Mouse (Mus musculus) lung, postnatal 14 days (tissue): ENCODE data around the gene Synpo2l.

Experiments used
- DNase-seq: peaks from one replicate; pipeline ENCODE4 v3.0.0; 2021

Synpo2l gene

DNA sequence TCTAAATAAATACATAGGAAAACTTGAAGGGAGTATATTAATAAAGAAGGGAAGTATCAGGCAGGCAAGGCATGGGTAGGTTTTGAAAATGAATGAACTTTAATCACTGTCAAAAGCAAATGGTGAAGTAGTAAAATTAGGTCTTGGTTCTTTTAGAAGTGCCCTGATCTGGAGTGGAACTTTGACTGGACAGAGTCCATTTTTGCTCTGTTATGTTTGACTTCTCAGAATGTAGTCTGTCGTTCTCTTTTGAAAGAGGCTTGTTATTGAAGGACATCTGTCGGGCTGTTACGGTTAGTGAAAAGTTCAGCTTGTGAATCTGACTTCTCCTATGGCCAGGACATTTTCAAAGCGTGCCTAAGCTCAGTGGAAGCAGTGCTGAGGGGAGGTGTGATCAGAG is 9.8 kb upstream of the Synpo2l start:
- no peak for DNase-seq

DNA sequence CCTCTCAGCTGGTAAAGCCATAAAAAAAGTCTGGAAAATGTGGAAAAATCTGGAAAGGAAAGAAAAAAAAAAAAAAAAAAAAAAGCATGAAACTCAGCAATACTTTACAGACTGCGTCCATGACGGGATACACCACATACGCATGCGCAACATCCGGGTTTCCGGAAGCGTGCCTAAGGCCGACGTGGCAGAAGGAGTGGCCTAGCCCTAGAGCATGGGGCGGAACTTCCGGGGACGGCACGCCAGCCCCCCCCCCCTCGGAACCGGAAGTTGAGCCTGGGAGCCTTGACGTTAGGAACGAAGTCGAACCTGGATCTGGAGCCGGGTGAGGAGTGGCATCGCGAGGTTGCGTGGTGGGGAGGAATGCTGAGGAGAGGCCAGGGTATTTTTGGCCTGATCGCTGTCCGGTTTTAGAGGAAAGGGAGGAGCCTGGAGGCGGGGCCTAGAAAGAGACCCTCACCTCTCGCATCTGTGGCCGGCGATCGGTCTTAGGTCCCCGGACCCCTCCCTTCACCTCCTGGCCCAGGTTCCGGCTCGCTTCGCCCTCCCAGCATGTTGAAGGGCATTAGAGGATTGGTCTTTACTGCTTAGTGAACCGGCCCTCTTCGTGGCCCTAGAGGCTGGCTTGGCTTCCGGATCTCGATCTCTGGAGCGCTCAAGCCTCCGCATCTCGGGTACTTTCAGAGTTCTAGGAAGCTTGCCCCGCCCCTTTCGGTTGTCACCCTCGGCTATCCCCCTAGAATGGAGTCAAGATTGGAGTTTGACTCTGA is 6.1 kb upstream of the Synpo2l start, which contains the start of gene Sec24c:
TSS of gene Sec24c (plus strand) at position 245 of the 770 bp plus-strand sequence.
- peak; percentile 99 for DNase-seq

DNA sequence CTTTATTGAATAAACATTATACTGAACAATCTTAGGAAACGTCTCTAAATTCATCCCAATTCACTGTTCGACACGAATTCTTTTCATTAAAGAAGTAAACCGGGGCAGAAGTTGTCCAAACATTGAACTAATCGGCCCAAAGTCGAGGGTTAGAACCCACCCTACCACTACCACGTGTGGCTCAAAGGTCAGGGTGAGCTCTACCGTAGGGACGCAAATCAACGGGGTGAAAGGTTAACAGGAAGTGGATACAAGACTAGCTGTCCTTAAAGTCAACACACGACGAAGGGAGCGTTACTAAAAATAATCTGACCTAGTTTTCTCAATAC is 5.5 kb upstream of the Synpo2l start:
- no peak for DNase-seq

DNA sequence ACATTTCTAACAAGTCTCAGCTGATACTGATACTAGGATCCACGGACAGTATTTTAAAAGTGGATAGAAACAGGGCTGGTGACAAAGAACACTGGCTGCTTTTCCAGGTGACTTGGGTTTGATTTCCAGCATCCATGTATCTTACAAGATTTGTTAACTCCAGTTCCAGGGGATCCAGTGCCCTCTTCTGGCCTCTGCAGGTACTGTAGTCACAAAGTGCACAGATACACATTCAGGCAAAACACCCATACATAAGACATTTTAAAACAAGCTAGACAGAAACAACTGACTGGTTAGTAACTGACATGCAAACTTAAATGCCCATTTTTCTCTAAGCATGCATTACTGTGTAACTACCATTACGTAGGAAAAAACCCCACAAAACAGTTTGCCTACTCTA is 4.8 kb upstream of the Synpo2l start:
- peak; percentile 38 for DNase-seq

DNA sequence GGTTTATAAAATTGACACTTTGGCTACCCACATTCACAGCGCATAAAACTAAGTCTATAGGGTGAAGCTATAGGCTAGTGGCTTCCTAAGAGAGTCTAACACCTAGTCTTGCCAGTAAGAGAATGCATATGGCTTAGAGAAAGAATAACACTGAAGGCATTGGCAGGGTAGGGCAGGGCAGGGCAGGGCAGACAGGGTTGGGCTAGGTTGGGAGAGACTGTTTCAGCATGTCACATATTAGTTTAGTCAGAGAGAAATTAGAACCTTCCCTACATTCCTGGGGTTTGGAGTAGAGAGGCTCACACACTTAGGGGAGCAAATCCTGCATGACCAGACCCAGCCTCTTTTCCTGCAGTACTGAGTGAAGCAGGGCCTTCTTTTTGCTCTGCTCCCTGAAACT is 685 bp downstream of the Synpo2l start:
- no peak for DNase-seq

DNA sequence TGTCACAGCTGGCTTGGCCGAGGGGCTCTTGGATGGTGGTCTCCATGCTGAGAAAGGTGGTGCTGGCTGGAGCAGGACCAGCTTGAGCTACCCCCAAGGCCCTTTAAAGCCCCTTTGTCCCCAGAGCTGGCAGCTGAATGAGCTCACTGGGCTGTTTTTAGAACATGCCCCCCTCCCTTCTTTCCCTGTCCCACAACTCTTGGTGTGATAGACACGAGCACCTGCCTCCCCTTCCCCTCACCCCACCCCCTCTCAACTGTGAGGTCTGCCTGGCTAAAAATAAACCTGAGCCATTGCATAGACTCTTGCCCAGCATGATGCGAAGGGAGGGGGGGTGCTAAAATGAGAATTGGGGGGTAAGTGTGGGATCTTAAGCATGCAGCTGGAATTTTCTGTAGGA is 3.7 kb downstream of the Synpo2l start:
- no peak for DNase-seq

DNA sequence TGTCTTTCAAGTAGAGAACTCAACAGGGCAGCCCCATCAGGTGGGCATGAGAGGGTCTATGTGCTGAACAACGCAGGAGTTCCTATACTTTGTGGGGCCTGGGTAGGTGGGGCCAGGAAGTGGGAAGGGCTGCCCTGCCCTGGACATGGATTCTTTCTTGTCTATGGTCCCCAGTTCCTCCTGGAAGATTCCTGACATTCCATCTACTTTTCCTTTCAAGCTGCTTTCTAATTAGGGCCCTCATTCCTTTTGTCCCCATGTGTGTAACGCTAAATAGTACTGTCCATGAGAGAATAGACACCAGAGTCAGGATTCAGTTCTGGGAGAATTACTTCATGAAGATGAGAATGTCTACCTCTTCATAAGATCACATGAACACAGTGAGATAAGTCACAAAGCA is 4.6 kb downstream of the Synpo2l start:
- no peak for DNase-seq

DNA sequence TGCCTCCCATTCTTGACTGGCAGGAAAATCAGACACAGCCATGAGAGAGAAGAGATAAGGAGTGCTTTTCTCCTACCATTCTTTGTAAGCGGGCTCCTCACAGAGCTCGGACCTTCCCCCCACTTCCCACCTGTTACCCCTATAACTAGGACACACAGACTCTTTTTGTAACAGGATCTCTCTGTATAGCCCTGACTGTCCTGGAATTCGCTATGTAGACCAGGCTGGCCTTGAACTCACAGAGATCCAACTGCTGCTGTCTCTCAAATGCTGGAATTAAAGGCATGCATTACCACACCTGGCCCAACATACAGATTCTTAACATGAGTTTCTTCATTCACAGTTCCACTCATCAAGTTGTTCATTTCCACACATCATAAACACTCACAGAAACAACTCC is 5.4 kb downstream of the Synpo2l start:
- no peak for DNase-seq

DNA sequence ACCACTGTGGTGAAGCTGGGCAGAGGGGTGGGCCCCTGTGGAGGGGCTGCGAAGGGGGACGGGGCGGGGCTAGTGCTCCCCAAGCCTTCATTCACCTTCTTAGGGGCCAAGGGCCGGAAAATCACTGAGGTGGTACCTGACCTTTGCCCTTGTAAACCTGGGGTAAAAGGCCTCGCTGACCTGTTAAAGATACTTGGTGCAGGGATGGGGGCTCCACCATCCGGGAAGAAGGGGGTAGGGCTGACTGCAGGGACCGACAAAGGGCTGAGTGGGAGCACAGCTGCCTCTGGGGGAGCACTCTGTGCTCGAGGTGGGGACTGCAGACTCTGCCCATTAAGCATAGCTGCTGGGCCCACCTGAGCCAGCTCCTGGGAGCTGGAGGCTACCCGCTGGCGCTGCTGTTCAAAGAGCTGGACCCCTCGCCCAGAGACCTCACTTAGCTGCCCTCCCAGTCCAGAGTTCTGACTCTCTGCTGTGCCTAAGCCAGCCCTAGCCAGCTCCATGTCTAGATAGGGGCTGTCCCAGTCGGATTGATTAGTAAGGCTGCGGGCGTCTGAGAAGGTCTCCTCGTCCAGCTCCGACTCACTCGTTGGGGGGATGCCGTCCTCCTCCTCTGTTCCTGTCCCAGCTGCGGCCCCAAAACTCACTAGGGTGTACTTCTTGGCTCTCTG is 6.4 kb downstream of the Synpo2l start:
- no peak for DNase-seq

DNA sequence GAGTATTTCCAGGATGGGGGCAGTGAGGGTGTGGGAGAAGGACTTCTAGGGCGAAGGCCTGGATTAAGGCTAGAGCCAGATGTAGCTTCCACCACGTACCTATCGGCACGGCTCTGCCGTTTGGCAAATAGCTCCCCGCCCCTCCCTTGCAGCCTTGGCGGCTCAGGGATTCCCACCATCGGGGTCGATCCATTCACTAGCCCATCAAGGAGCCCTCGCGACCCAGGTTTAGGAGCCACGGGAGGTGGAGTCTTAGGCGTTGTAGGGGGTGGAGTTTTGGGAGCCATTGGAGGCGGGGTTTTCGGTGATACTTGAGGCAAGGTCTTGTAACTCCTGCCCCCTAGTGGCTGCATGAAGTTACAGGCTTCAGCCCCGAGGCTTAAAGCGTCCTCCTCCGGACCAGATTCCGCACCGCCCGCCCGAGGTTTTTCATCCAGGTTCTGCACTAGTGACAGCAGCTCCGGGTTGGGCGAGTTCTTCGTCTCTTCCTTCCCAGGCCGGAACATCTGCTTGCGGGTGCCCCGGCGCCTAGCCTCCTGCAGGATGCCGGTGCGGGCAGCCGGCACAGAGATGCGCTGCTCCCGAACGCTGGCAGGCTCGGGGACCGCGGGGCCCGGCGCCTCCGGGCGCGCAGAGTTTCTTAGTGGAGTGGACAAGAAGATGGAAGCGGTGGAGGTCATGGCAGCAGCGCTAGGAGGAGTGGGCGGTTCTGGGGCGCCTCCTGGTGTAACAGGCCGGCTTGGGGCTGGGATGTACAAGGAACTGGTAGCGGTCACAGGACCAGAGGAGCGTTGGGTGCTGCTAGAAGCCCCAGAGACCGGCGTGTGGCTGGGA is 7.1 kb downstream of the Synpo2l start:
- peak; percentile 97 for DNase-seq

DNA sequence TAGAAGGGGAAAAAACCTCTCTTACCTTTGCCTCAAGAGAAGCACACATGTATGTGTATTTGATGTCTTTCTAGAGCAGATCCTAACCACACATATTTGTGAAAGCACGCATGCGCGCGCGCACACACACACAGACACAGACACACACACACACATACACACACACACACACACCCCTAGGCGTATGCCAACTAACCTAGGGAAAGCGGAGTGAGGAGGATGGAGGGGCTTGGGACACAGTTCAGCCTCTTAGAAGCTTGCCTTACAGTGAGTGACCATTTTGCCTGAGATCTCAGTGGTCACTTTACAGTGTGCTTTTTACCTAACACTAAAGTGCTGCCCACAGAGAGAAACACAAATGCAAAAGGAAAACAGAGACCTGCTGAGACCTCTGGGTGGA is 8.5 kb downstream of the Synpo2l start:
- no peak for DNase-seq

DNA sequence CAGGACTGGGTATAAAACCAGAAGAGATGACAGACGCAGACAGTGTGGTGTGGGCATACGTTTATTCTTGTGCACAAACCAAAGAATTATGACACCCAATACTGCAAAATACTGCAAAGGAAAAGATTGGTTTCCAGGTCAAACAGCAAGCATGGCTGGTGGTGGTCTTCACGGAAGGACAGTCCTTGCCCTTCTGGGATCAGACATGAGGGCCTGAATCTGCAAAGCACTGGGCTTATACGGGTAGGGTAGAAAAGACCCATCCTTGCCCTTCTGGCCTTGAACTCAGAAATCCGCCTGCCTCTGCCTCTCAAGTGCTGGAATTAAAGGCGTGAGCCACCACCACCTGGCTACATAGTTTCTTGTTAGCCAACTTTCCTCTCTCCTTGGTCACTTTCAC is 9.3 kb downstream of the Synpo2l start:
- DNase-seq = no peak

DNA sequence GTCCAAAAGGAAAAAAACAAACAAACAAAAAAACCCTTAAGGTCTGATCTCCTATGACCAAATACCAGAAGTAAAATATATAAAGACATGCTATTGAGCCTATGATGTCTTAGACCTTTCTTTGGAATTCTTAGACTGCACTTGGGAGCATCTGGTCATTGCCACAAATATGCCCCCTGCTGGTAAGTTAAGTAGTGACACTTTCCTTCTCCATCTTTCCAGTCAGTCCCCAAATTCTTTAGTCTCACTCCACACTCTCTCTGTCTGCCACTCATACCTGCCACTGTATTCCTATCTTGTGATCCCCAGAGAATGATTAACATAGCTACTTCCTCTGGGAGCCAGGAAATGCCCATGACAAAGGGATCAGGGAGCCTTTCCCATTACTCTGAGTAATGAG is 9.8 kb downstream of the Synpo2l start:
- peak; percentile 67 for DNase-seq

DNA sequence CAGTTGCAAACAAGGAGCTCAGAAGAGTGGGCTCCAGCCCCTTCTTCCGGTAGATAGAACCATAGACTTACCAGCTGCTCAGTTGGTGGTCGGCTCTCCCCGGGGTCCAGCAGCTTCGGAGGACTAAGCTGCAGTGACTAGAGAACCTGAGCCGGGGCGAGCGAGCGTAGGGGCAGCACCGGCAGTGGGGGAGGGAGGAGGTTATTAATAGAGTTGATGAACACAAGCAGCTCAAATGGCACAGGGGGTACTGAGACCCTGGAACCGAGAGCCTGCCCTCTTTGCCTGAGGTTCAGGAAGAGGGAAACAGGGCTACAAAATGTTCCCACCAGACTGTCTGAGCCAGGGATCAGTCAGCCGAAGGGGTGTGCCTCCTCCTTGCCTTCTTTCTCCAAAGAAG is 11.8 kb downstream of the Synpo2l start, which contains the start of gene Myoz1:
TSS of gene Myoz1 (minus strand) at position 180 of the 400 bp plus-strand sequence.
- no peak for DNase-seq

DNA sequence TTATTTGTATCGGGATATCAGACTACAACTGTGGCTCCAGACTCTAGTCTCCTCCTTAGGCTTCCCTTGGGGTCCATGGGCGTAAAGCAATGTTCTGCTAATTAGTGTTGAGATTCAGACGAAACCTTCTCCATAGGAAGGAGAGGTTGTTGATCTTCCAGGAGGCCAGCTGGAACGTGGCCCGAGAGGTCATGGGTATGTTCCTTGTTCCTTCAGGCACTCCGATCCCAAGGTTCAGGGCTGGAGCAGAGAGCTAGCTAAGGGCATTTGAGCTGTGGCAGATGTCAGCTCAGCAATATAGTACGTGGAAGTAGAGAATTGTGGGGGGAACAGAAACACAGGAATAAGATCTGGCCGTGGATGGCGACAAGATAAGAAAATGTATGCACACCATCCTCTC is 12.4 kb downstream of the Synpo2l start:
- no peak for DNase-seq

DNA sequence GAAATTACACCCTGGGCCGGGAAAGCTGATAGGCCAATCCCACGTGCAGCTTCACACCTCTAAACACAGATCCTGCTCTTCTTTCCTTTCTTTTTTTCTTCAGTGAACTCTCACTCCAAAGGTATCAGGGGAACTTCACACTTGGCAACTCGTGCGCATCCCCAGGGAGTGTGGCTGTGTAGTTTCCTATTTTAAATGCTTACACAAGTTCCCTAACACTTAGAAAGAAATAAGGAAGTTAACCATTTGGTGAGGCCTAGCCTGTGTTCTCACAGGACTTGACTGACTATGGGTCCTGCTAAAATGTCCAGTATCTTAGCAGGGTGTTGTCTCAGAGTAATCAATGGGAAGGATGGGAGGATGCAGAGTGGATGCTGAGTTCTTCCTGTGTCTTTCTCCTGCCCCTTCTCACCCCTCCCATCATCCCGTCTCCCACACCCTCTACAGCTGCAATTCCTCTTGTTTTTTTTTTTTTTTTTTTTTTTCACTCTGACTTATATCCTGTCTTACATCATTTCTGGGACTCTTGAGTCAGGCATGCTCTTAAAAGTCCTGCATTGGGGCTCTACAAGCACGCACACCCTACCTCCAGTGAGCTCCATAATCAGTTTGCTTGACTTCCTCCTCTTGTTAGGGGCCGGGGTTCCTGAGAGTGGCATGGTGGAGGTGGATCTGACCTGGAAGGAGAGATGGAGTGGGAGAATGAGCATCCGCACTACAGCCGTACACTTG is 13.3 kb downstream of the Synpo2l start:
- DNase-seq = no peak

DNA sequence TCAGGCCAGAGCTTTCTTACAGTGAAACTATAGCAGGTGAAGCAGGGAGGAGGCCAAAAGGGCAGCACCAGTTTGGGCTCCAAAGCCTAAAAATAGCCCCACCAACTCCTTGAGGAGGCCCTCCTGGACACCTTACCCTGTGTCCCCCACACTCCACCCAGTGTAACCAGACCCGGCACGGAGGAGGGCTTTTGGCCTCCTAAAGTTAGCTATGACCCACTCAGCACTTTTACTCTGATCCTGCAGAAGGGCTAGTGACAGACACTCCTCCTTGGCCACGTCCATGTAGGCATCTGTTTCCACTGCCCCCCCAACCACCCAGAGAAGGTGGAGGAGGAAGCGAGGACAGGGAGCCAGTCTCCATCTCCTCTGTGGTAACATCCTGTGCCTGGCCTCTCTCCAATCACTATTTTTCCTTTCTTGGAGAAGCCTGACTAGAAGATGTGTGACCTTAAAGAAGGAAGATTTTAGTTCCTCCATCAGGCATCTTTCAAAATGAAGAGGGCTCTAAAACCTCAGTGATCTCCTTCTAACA is 16.4 kb downstream of the Synpo2l start:
- no peak for DNase-seq

DNA sequence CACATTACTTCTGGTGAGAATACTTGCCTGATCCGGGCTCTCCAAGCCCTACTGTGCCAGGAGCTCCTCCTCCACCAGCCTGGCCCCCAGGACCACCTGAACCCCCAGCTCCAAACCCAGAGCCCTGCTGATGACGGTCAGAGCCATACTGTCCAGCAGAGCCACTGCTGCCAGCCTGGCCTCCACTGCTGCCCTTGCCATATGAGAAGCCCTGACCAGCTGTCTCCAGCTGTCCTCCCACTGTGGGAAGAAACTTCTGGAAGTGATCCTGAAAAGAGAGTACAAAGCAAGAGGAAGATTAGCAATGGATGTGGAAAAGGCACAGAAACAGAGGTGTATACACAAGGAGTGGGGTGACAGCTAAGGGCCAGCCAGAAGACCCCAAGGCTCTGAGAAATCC is 17.2 kb downstream of the Synpo2l start:
- peak; percentile 48 for DNase-seq

DNA sequence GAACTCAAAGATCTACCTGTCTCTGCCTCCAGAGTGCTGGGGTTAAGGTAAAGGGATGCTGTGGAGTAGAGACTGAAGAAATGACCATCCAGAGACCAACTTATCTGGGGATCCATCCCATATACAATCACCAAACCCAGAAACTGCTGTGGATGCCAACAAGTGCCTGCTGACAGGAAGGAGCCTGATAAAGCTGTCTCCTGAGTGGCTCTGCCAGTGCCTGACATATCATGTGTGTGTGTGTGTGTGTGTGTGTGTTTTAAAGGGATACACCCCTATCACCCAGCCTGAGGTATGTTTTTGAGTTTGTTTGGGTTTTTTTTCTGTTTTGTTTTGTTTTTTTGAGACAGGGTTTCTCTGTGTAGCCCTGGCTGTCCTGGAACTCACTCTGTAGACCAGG is 21.8 kb downstream of the Synpo2l start:
- DNase-seq = no peak

DNA sequence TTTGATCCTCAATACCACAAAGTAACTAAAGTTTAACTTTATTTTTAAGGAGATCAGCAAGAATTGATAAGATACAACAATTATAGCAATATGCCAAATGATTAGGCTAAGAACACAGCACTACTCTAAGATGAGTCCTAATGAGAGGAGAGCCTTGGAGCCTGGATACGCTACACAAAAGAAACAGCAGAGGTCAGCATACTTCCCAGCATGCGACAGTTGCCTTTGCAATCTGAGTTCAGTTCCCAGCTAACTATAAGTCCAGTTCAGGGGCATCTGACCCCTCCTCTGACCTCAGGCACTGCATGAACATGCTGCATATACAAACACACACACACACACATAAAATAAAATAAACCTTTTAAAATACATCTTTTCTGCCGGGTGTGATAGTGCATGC is 22.6 kb downstream of the Synpo2l start:
- no peak for DNase-seq

DNA sequence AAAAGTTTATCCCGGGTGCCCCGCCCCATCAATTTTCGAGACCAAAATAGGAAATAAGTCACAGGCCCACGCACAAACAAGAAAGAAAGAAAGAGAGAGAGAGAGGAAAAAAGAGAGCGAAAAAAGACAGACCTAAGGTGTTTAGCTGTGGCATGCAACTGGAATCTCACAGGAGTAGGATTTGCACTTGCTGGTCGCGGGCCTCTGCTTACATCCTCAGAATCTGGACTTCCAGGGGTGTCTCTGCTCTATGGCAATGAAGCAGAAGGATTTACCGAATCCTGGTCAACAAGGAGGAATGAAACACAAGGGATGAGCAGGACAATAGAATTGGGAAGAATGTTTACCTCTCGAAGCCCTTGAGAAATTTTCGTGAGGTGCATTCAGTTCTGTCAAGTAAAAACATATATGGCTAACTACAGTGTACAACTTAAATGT is 26.7 kb downstream of the Synpo2l start:
- DNase-seq = no peak

DNA sequence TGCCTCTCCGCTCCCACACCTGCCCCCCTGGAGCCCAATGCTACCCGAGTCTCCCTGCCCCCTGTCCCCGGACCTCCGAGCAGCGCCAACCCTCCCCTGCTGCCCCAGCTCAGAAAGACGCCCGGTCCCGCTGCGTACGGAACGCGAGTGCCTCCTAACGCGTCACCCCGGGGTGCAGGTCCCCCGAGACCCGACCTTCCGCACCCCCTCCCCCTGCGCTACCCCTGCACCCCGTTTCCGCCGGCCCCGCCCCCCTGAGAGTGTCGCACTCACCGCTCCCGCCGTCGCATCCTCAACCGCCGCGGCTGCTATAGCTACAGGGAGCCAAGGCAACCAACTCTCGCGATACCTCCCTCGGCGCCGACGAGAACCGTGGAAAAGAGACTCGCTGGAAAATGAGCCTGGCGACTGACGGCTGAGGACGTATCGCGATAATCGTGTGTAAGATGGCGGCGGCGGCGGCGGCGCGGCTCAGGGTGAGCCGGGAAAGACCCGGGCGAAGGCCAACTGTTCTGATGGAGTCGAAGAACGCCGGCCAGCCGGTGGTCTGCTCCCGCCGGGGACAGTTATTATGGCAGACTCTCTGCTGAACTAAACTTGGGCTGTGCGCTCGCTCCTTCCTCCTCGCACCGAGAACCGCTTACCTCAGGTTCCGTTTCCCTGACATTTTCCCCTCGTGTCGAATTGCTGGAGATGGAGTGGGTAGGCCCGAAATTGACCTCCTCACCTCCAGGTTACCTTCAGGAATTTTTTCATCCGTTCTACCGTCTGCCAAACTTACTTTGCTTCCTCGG is 27.3 kb downstream of the Synpo2l start, which contains the start of gene Usp54:
TSS of gene Usp54 (minus strand) at position 420 of the 794 bp plus-strand sequence.
- DNase-seq = peak; percentile 99
